Mouse (Mus musculus): ENCODE results near the gene Atp8a2. TPM values are rescaled to one million over a fixed set of nuclear protein-coding genes. Genes with fewer than 3 reads are reported as not detected.
"Not testable (repeated sequence)": the region's sequence is repeated elsewhere in the genome, so short reads cannot be mapped to it uniquely, and the experiment has no call there.

Atp8a2 gene
- polyA plus RNA-seq, 1 experiment: 0.16 TPM

DNA sequence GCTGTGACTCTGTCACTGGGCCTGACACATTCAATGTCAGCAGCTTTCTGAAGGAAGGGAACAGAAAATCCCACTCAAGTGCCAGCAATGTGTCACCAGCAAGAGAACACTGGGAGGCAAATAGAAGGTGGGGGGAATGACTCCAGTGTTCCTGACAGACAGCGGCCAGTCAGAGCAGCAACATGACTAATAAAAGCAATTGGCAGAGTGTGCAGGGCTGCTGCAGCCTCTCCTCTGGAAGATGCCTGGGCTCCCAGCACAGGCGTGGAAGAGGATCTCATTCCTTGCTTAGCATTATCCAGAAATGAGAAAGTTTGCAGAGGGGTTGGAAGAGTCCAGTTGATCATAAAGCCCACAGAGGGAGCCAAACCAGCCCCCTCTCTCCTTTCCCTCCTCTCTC is 254.8 kb downstream of the Atp8a2 start:
- Histone ChIP-seq H3K4me3 (ENCODE audit: insufficient read depth, low read length) (no peak overlapping the region), H3K27ac (ENCODE audit: insufficient read depth, low read depth, low read length) (no peak overlapping the region), H3K4me1 (ENCODE audit: control insufficient read depth, insufficient read depth, low read length) (no peaks in the 10 kb centered on the region)
- TF ChIP-seq CTCF (IDR thresholded peaks at IDR 0.05; ENCODE audit: low read depth, low read length) (no peak), POLR2A (IDR thresholded peaks at IDR 0.05; ENCODE audit: borderline replicate concordance, low read depth, low read length) (no peak)

- Histone ChIP-seq H3K4me3 (ENCODE audit: insufficient read depth, low read length) (no peak overlapping the region), H3K4me1 (ENCODE audit: control insufficient read depth, insufficient read depth, low read length) (no peaks in the 10 kb centered on the region), H3K27ac (ENCODE audit: insufficient read depth, low read depth, low read length) (no peak overlapping the region)
- TF ChIP-seq POLR2A (IDR thresholded peaks at IDR 0.05; ENCODE audit: borderline replicate concordance, low read depth, low read length): no peak
Measured at GRCm38 (mm10) chr14:59932355-59932754, 264.6 kb downstream of the Atp8a2 start.

DNA sequence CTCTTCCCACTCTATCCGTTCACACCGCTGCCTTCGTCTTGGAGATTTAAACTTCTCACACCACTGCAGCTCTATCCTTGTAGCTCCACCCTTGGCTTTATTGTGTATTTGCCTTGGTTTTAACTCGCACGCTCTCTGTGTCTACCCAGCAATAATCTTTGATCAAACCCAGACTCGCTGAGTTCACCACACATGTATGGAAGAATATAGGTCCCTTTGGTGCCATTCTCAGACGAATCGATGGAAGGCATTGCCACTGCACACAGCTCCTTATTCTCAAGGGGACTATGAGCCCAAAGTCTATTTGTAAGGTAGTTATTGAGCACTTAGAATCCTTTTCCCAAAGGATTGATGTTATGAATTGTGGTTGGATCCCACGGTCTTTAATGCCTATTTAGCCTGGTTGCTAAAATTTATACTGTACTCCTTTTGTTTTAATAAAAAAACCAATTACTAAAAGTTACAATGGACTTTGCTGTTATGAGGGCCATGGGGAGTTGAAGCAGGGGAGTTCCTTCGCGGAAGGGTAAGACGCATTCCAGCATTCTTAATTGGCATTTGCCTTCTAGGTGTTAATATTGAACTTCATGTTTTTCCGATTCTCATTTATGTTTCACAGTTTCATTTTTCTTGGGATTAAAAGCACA is 265.4 kb downstream of the Atp8a2 start:
- TF ChIP-seq POLR2A (IDR thresholded peaks at IDR 0.05; ENCODE audit: borderline replicate concordance, low read depth, low read length) (no peak), CTCF (IDR thresholded peaks at IDR 0.05; ENCODE audit: low read depth, low read length) (no peak)
- H3K27ac ChIP-seq (ENCODE audit: insufficient read depth, low read depth, low read length): no peak overlapping the region
- no peaks in the 10 kb centered on the region for H3K4me1 ChIP-seq (ENCODE audit: control insufficient read depth, insufficient read depth, low read length)
- no peak overlapping the region for H3K4me3 ChIP-seq (ENCODE audit: insufficient read depth, low read length)

DNA sequence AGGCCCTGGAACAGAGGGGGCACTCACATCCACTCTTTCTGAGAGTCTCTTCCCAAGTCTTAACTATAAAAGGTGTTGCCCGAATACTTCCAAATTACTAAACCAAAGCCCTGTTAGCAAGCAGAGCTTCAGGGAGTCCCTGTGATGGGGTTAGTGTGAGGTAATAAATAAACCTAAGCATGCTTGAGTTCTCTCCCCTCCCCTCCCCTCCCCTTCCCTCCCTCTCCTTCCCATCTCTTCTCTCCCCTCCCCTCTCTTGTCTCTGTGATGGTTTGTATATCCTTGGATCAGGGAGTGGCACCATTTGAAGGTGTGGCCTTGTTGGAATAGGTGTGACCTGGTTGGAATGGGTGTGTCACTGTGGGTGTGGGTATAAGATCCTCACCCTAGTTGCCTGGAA is 267.8 kb downstream of the Atp8a2 start:
- not testable (repeated sequence) for H3K27ac ChIP-seq (ENCODE audit: insufficient read depth, low read depth, low read length); H3K4me1 ChIP-seq (ENCODE audit: control insufficient read depth, insufficient read depth, low read length)

DNA sequence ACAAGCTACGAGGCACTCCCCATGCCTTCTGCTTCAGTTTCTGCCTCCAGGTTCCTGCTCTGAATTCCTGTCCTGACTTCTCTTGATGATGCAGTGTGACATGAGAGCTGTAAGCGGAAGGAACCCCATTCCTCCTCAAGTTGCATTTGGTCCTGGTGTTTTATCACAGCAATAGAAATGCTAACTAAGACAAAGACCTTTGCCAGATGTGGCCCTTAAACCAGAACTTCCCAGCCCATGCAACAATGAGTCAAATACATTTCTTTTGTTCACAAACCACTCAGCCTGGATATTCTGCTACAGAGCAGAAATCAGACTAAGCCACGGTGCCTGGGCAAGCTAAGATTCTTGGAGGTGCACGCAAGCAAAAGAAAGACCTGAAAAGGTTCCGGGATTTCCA is 268.2 kb downstream of the Atp8a2 start:
- no peaks in the 10 kb centered on the region for H3K4me1 ChIP-seq (ENCODE audit: control insufficient read depth, insufficient read depth, low read length)
- no peak overlapping the region for H3K27ac ChIP-seq (ENCODE audit: insufficient read depth, low read depth, low read length)
- no peak for TF ChIP-seq POLR2A (IDR thresholded peaks at IDR 0.05; ENCODE audit: borderline replicate concordance, low read depth, low read length)
- TF ChIP-seq CTCF (IDR thresholded peaks at IDR 0.05; ENCODE audit: low read depth, low read length): no peak
- H3K4me3 ChIP-seq (ENCODE audit: insufficient read depth, low read length): no peak overlapping the region

More for the DNA sequence above, 267.8 kb downstream of the Atp8a2 start:
- H3K4me3 ChIP-seq (ENCODE audit: insufficient read depth, low read length): not testable (repeated sequence)

- Histone ChIP-seq H3K4me3 (ENCODE audit: insufficient read depth, low read length) (no peak overlapping the region), H3K27ac (ENCODE audit: insufficient read depth, low read depth, low read length) (no peak overlapping the region)
- TF ChIP-seq POLR2A (IDR thresholded peaks at IDR 0.05; ENCODE audit: borderline replicate concordance, low read depth, low read length) (no peak), CTCF (IDR thresholded peaks at IDR 0.05; ENCODE audit: low read depth, low read length) (no peak)
Measured at GRCm38 (mm10) chr14:59927804-59928203, 269.2 kb downstream of the Atp8a2 start.

DNA sequence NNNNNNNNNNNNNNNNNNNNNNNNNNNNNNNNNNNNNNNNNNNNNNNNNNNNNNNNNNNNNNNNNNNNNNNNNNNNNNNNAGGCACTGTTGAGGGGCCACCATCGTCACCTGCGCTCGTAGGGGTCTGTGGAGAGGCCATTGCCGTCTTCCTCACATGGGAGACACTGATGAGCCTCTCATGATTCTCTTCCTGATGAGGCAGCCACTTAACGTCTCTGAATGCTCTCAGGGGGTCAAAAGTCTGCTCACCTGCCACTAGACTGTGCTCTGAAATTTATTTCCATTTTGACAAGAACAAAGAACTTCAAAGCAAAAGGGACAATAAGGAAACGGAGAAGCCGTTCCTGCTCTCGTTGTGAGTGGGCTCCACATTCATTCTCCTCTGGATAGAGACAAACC is 277.1 kb downstream of the Atp8a2 start:
- no peak overlapping the region for H3K27ac ChIP-seq (ENCODE audit: insufficient read depth, low read depth, low read length)
- no peaks in the 10 kb centered on the region for H3K4me1 ChIP-seq (ENCODE audit: control insufficient read depth, insufficient read depth, low read length)
- H3K4me3 ChIP-seq (ENCODE audit: insufficient read depth, low read length): no peak overlapping the region
- TF ChIP-seq POLR2A (IDR thresholded peaks at IDR 0.05; ENCODE audit: borderline replicate concordance, low read depth, low read length): no peak
- TF ChIP-seq CTCF (IDR thresholded peaks at IDR 0.05; ENCODE audit: low read depth, low read length): no peak

More at GRCm38 (mm10) chr14:59927804-59928203, 269.2 kb downstream of the Atp8a2 start:
- H3K4me1 ChIP-seq (ENCODE audit: control insufficient read depth, insufficient read depth, low read length): no peaks in the 10 kb centered on the region

DNA sequence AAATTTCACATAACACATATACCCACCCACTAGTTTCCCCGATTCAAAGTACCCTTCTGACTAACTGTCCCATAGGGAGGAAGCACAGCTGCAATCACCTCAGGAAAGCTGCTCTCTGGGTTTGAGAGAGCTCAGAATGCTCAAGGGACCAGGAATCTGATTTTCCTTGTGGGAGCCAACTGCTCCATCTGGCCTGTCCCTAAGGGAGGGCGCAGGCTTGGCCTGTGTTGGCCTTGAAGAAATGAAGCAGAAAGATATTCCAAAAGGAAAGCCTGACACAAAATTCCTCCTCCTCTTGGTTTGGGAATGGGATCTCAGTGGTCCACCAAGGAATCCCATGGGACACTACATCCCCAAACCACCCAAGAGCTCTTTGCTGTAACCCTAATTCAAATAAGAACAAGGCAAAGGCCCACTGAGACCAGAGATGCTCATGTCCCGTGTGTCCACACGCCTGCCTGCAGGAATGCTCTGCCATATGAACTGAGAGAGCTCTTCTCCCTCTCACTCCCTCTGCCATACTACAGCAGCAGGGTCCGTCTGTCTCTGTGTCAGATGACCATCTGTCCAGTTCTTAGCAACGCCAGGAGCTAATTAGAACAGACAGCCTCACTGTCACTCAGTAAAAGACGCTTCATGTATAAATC is 293.4 kb downstream of the Atp8a2 start:
- TF ChIP-seq CTCF (IDR thresholded peaks at IDR 0.05; ENCODE audit: low read depth, low read length) (no peak), POLR2A (IDR thresholded peaks at IDR 0.05; ENCODE audit: borderline replicate concordance, low read depth, low read length) (no peak)
- Histone ChIP-seq H3K4me1 (ENCODE audit: control insufficient read depth, insufficient read depth, low read length) (no peaks in the 10 kb centered on the region), H3K4me3 (ENCODE audit: insufficient read depth, low read length) (no peak overlapping the region), H3K27ac (ENCODE audit: insufficient read depth, low read depth, low read length) (no peak overlapping the region)

GRCm38 (mm10) chr14:59893971-59894370 is 303.0 kb downstream of the Atp8a2 start:
- Histone ChIP-seq H3K4me1 (ENCODE audit: control insufficient read depth, insufficient read depth, low read length) (no peaks in the 10 kb centered on the region), H3K4me3 (ENCODE audit: insufficient read depth, low read length) (no peak overlapping the region), H3K27ac (ENCODE audit: insufficient read depth, low read depth, low read length) (no peak overlapping the region)
- TF ChIP-seq POLR2A (IDR thresholded peaks at IDR 0.05; ENCODE audit: borderline replicate concordance, low read depth, low read length): no peak
- no peak for TF ChIP-seq CTCF (IDR thresholded peaks at IDR 0.05; ENCODE audit: low read depth, low read length)

DNA sequence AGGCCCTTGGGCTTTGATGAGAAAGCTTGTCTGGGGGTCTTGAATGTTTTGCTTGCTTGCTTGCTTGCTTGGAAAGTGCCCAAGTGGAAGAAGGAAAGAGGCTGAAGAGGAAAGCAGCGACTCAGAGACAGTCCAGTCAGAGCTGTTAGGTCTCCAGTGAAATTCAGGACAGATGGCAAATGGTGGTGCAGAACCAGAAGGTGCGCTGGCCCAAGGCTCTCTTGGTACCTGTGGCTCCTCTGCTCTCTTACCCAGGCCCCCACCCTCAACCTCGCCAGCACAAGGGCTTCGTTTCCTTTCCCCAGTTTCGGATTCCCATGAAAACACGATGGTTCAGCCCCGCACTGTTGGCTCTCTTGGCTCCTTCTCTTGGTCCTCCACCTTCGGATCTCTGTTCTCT is 304.9 kb downstream of the Atp8a2 start:
- Histone ChIP-seq H3K4me1 (ENCODE audit: control insufficient read depth, insufficient read depth, low read length) (0 out of 2 replicates have a peak, but pooled peaks cover 2% of the 10 kb centered on the region), H3K27ac (ENCODE audit: insufficient read depth, low read depth, low read length) (no peak overlapping the region), H3K4me3 (ENCODE audit: insufficient read depth, low read length) (no peak overlapping the region)
- TF ChIP-seq POLR2A (IDR thresholded peaks at IDR 0.05; ENCODE audit: borderline replicate concordance, low read depth, low read length): no peak
- TF ChIP-seq CTCF (IDR thresholded peaks at IDR 0.05; ENCODE audit: low read depth, low read length): no peak
